Mouse (Mus musculus): ENCODE results near the gene D17Wsu92e. TPM values are rescaled to one million over a fixed set of nuclear protein-coding genes. Genes with fewer than 3 reads are reported as not detected.
A peak's percentile ranks its signal among the peaks of the same experiment; 100 is the strongest.

D17Wsu92e gene
- polyA plus RNA-seq, 1 experiment from 2014 or later = 10.9 TPM

DNA sequence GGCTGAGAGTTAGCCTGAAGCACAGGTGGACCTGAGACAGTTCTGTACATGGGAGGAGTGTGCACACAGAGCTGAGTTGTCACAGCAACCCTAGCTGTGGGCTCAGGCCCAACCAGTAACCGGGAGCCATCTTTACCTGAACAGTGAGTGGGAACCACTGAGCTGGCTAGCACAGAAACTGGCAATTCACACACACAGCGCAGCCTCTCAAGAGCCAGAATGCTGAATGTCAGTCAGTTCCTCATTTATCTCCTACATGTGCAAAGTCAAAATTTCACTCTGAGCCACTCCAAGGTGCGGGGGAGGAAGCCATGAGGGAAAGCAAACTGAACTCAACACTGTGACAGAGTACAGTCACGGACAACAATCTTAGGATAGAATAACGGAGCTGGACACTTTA is 53.3 kb downstream of the D17Wsu92e start:
- WGBS = 93% methylated on average over 5 of the region's 5 CpGs
- H3K9ac ChIP-seq (ENCODE audit: low read depth, low read length) = no peak overlapping the region
- no peak overlapping the region for H3K4me2 ChIP-seq (replicated peaks; ENCODE audit: low read depth, low read length)
- DNase-seq (ENCODE audit: low spot score) = no peak
- ATAC-seq (ENCODE audit: low FRiP score) = no peak
- no peak overlapping the region for H3K4me3 ChIP-seq (ENCODE audit: low read depth, low read length)
- H3K4me1 ChIP-seq (replicated peaks; ENCODE audit: control insufficient read depth, insufficient read depth, low read length) = no peaks in the 10 kb centered on the region
- H3K27ac ChIP-seq (ENCODE audit: low read depth, low read length) = no peak overlapping the region
- peaks cover 6% of the 10 kb centered on the region; the same call in 1 of the 2 replicates for H3K36me3 ChIP-seq (ENCODE audit: control insufficient read depth, insufficient read depth, low read length)
- H3K27me3 ChIP-seq (ENCODE audit: control insufficient read depth, insufficient read depth, low read length) = no peaks in the 10 kb centered on the region
- H3K9me3 ChIP-seq (ENCODE audit: control insufficient read depth, low read length) = no peaks in the 10 kb centered on the region

DNA sequence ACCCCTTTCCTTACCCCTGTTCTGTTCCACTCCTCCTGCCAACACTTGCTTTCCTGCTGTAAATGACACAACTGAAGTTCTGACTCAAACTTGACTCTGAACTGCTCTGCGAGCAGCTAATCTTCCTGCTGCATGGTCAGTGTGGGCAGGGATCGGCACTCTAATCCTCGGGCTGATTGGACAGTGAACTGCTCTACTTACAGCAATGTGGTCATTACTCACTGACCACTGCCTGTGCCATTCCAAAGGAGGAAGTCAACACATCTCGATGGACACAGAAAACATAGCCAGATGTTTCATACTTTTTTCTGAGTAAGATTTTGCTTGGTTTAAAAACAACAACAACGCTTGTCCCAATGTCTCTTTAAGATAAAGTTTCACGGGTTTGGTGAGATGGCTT is 55.4 kb downstream of the D17Wsu92e start:
- DNase-seq (ENCODE audit: low spot score) (no peak), ATAC-seq (ENCODE audit: low FRiP score) (no peak)
- H3K4me2 ChIP-seq (replicated peaks; ENCODE audit: low read depth, low read length) = no peak overlapping the region
- no peaks in the 10 kb centered on the region for H3K9me3 ChIP-seq (ENCODE audit: control insufficient read depth, low read length)
- H3K9ac ChIP-seq (ENCODE audit: low read depth, low read length) = no peak overlapping the region
- no peaks in the 10 kb centered on the region for H3K4me1 ChIP-seq (replicated peaks; ENCODE audit: control insufficient read depth, insufficient read depth, low read length)
- H3K36me3 ChIP-seq (ENCODE audit: control insufficient read depth, insufficient read depth, low read length) = peaks cover 6% of the 10 kb centered on the region; the same call in 1 of the 2 replicates
- no peak overlapping the region for H3K27ac ChIP-seq (ENCODE audit: low read depth, low read length)
- no peaks in the 10 kb centered on the region for H3K27me3 ChIP-seq (ENCODE audit: control insufficient read depth, insufficient read depth, low read length)
- 98% methylated on average over 6 of the region's 6 CpGs for WGBS
- H3K4me3 ChIP-seq (ENCODE audit: low read depth, low read length) = no peak overlapping the region

DNA sequence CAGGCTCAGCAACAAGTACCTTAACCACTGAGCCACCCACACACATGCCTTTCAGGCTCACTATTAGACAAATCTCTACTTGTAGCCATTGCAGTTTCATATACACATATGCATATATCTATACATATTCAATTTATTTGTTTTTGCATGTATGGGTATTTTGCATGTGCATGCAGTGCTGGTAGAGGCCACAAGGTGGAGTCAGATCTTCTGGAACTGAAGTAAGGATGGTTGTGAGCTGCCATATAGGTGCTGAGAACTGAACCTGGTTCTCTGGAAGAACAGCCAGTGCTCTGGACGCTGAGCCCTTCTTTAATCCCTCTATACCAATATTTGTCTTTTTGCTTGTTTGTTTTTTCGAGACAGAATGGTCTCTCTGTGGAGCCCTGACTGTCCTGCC is 56.0 kb downstream of the D17Wsu92e start:
- no peaks in the 10 kb centered on the region for H3K4me1 ChIP-seq (replicated peaks; ENCODE audit: control insufficient read depth, insufficient read depth, low read length)
- H3K4me2 ChIP-seq (replicated peaks; ENCODE audit: low read depth, low read length) = no peak overlapping the region
- H3K4me3 ChIP-seq (ENCODE audit: low read depth, low read length) = no peak overlapping the region
- ATAC-seq (ENCODE audit: low FRiP score) (no peak), DNase-seq (ENCODE audit: low spot score) (no peak)
- H3K9me3 ChIP-seq (ENCODE audit: control insufficient read depth, low read length) = no peaks in the 10 kb centered on the region
- WGBS = 94% methylated on average over 2 of the region's 2 CpGs
- no peaks in the 10 kb centered on the region for H3K27me3 ChIP-seq (ENCODE audit: control insufficient read depth, insufficient read depth, low read length)
- no peak overlapping the region for H3K9ac ChIP-seq (ENCODE audit: low read depth, low read length)
- peaks cover 6% of the 10 kb centered on the region; the same call in 1 of the 2 replicates for H3K36me3 ChIP-seq (ENCODE audit: control insufficient read depth, insufficient read depth, low read length)
- H3K27ac ChIP-seq (ENCODE audit: low read depth, low read length) = no peak overlapping the region

DNA sequence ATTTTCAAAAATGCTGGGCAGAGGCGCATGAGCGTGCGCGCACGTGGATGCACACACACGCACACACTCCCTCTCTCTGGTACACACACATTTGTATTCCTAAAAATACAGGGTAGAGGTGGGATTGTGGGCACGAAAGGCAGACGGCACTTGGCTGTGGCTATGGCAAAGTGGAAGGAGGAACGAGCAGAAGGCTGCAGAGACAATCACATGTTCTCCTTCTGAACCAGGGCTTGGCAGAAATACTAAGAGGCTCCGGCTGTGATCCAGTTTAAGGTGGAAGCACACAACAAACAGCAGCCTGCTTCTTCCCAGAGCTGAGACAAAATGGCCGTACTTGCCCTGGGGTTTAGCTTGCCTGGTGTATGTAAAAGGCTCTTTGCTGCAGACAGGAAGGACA is 57.6 kb downstream of the D17Wsu92e start:
- Histone ChIP-seq H3K9ac (ENCODE audit: low read depth, low read length) (no peak overlapping the region), H3K4me3 (ENCODE audit: low read depth, low read length) (no peak overlapping the region), H3K27me3 (ENCODE audit: control insufficient read depth, insufficient read depth, low read length) (no peaks in the 10 kb centered on the region), H3K9me3 (ENCODE audit: control insufficient read depth, low read length) (no peaks in the 10 kb centered on the region), H3K4me1 (replicated peaks; ENCODE audit: control insufficient read depth, insufficient read depth, low read length) (no peaks in the 10 kb centered on the region), H3K4me2 (replicated peaks; ENCODE audit: low read depth, low read length) (no peak overlapping the region), H3K36me3 (ENCODE audit: control insufficient read depth, insufficient read depth, low read length) (peaks cover 6% of the 10 kb centered on the region; the same call in 1 of the 2 replicates), H3K27ac (ENCODE audit: low read depth, low read length) (no peak overlapping the region)
- WGBS = 98% methylated on average over 11 of the region's 11 CpGs
- ATAC-seq (ENCODE audit: low FRiP score) = no peak
- no peak for DNase-seq (ENCODE audit: low spot score)

DNA sequence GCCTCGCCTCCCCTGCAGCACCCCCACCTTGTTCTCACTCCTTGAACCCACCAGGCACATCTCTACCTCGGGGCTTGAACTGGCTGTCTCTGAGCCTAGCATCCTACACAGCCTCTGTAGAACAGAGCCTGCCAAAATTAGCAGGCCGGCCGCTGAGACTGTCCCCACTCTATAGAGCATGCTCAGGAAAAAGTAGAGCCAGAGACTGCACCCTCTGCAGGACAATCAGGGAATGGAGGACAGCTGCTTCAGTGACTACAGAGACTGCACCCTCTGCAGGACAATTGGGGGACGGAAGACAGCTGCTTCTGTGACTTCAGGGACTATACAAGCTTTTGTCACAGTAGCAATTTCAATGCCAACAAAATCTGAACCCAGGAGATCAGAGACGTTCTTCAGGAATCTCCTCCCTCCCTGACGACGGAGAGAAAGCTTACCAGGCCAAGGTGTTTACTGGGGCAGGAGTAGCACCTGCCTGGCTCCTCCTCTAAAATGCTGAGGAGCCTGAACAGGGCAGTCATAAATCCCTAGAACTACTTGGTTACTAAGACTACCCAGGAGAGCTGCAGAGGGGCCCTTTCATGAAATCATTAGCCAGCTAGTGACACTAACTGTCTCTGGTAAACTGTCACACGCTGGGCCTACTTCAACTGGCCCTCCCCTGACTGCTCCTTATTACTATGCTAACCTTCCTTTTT is 58.7 kb downstream of the D17Wsu92e start:
- H3K36me3 ChIP-seq (ENCODE audit: control insufficient read depth, insufficient read depth, low read length) = peaks cover 3% of the 10 kb centered on the region; the same call in 1 of the 2 replicates
- no peak overlapping the region for H3K4me3 ChIP-seq (ENCODE audit: low read depth, low read length)
- H3K9me3 ChIP-seq (ENCODE audit: control insufficient read depth, low read length) = no peaks in the 10 kb centered on the region
- H3K4me1 ChIP-seq (replicated peaks; ENCODE audit: control insufficient read depth, insufficient read depth, low read length) = no peaks in the 10 kb centered on the region
- DNase-seq (ENCODE audit: low spot score) = peak; percentile 84
- no peaks in the 10 kb centered on the region for H3K27me3 ChIP-seq (ENCODE audit: control insufficient read depth, insufficient read depth, low read length)
- peak; percentile 76 for ATAC-seq (ENCODE audit: low FRiP score)
- no peak overlapping the region for H3K4me2 ChIP-seq (replicated peaks; ENCODE audit: low read depth, low read length)
- no peak overlapping the region for H3K9ac ChIP-seq (ENCODE audit: low read depth, low read length)
- H3K27ac ChIP-seq (ENCODE audit: low read depth, low read length) = no peak overlapping the region
- WGBS = 37% methylated on average over 9 of the region's 9 CpGs

DNA sequence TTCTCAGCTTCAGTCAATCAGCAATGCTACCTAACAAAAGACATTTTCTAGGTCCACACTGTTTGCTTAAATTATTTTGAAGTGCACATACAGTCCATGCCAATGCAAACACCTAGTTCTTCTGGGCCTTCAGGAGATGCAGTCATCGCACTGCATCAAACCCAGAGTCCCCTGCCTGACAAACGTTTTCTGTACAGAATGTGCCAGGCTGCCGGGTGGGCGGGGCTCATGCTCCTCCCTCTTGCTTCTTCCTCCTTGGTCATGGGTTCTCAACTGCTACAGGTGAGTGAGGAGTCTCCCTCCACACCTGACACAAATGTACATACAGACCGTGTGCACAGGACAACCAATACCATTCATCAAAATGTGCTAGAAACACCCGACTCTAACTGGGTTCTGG is 60.3 kb downstream of the D17Wsu92e start:
- Histone ChIP-seq H3K4me2 (replicated peaks; ENCODE audit: low read depth, low read length) (no peak overlapping the region), H3K9ac (ENCODE audit: low read depth, low read length) (no peak overlapping the region), H3K36me3 (ENCODE audit: control insufficient read depth, insufficient read depth, low read length) (no peaks in the 10 kb centered on the region), H3K4me3 (ENCODE audit: low read depth, low read length) (no peak overlapping the region), H3K27me3 (ENCODE audit: control insufficient read depth, insufficient read depth, low read length) (no peaks in the 10 kb centered on the region), H3K27ac (ENCODE audit: low read depth, low read length) (no peak overlapping the region), H3K9me3 (ENCODE audit: control insufficient read depth, low read length) (no peaks in the 10 kb centered on the region), H3K4me1 (replicated peaks; ENCODE audit: control insufficient read depth, insufficient read depth, low read length) (no peaks in the 10 kb centered on the region)
- no peak for ATAC-seq (ENCODE audit: low FRiP score)
- no peak for DNase-seq (ENCODE audit: low spot score)
- 81% methylated on average over 6 of the region's 6 CpGs for WGBS

DNA sequence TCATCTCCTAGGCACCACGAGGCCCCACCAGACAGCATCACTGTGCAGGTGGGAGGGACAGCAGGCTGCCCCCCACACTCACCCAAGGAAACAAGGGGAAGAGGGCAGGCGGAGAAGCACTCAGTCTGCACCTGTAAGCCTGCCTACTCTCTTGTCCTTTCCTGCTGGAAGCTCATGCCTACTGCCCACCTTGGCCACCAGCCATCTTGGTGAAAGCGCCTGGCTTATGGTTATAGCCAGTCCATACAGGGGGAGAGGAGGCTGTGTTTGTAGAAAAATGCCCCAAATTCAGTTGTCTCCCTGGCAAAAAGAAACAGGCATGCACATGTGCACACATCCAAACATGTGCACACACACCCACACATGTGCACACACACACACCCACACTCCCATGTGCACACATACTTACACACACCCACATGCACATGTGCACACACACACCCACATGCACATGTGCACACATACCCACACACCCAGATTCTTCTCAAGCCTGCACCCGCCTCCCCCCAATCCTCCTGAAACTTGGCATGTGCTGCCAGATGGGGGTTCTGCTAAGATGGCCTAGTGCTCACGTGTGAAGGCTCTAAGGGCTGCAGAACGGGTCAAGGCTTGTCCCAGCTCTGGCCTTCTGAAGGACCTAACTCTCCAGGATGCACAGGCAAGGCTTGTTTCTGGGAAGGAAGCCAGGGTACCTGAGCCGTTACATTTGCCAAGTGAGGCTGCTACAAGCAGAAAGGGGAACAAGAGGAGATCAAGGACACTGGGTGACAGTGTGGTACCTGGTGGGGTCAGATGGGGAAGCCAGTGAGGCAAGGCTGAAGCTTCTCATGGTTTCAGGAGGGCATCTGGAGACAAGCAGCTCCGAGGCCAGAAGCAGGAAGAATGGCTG is 68.9 kb downstream of the D17Wsu92e start:
- H3K9ac ChIP-seq (ENCODE audit: low read depth, low read length) = no peak overlapping the region
- H3K4me3 ChIP-seq (ENCODE audit: low read depth, low read length) = no peak overlapping the region
- no peaks in the 10 kb centered on the region for H3K27me3 ChIP-seq (ENCODE audit: control insufficient read depth, insufficient read depth, low read length)
- no peaks in the 10 kb centered on the region for H3K36me3 ChIP-seq (ENCODE audit: control insufficient read depth, insufficient read depth, low read length)
- no peaks in the 10 kb centered on the region for H3K9me3 ChIP-seq (ENCODE audit: control insufficient read depth, low read length)
- 89% methylated on average over 8 of the region's 8 CpGs for WGBS
- no peak for ATAC-seq (ENCODE audit: low FRiP score)
- no peaks in the 10 kb centered on the region for H3K4me1 ChIP-seq (replicated peaks; ENCODE audit: control insufficient read depth, insufficient read depth, low read length)
- H3K27ac ChIP-seq (ENCODE audit: low read depth, low read length) = no peak overlapping the region
- H3K4me2 ChIP-seq (replicated peaks; ENCODE audit: low read depth, low read length) = no peak overlapping the region
- DNase-seq (ENCODE audit: low spot score) = no peak

DNA sequence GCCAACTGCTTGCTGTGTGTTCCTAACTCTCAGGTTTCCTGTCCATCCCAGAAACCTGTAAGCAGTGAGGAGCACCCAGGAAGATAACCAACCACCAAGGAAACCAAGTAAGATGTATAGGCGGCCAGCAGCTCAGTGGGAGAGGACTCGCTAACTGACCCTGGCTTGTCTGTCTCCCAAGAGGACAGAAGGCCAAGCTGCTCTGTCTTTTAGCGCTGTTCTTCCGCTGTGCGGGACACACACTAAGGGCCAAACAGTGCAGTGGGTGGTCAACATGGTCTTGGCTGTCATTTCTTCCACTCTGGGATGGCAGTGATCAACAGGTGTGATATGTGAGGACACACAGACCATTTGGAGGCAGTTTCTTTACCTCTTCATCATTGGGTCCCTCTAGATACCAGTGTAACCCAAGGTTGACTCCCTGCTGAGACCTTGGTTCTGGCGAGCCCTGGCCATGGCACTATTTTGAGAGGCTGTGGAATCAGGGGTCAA is 70.0 kb downstream of the D17Wsu92e start:
- no peaks in the 10 kb centered on the region for H3K4me1 ChIP-seq (replicated peaks; ENCODE audit: control insufficient read depth, insufficient read depth, low read length)
- no peak overlapping the region for H3K27ac ChIP-seq (ENCODE audit: low read depth, low read length)
- H3K9ac ChIP-seq (ENCODE audit: low read depth, low read length) = no peak overlapping the region
- H3K4me2 ChIP-seq (replicated peaks; ENCODE audit: low read depth, low read length) = no peak overlapping the region
- H3K36me3 ChIP-seq (ENCODE audit: control insufficient read depth, insufficient read depth, low read length) = no peaks in the 10 kb centered on the region
- no peaks in the 10 kb centered on the region for H3K27me3 ChIP-seq (ENCODE audit: control insufficient read depth, insufficient read depth, low read length)
- WGBS = 86% methylated on average over 6 of the region's 6 CpGs
- ATAC-seq (ENCODE audit: low FRiP score) (no peak), DNase-seq (ENCODE audit: low spot score) (no peak)
- H3K9me3 ChIP-seq (ENCODE audit: control insufficient read depth, low read length) = no peaks in the 10 kb centered on the region
- H3K4me3 ChIP-seq (ENCODE audit: low read depth, low read length) = no peak overlapping the region
